Mouse (Mus musculus): ENCODE results near the gene Slc36a1. TPM values are rescaled to one million over a fixed set of nuclear protein-coding genes. Genes with fewer than 3 reads are reported as not detected.

Gene Slc36a1
- polyA plus RNA-seq (2012; rRNA removed): 6.5 and 10.7 TPM in 2 replicates

GRCm38 (mm10) chr11:55204159-55204596 is at the start of gene Slc36a1:
Gene Slc36a1, plus strand, starts transcription at chr11:55204350.

GRCm38 (mm10) chr11:55184733-55185291 is 19.3 kb upstream of the Slc36a1 start, which contains the start of gene Slc36a2:
Gene Slc36a2, minus strand, starts transcription at chr11:55185077.

Other genes with a start within 250 kb of the Slc36a1 start
- 9.0 and 10.9 TPM in 2 replicates for gene Tnip1, start 241.4 kb upstream of the Slc36a1 start, polyA plus RNA-seq (2012; rRNA removed)
- 60.0 and 86.4 TPM in 2 replicates for gene Anxa6, start 170.9 kb upstream of the Slc36a1 start, polyA plus RNA-seq (2012; rRNA removed)
- gene Ccdc69, start 126.2 kb upstream of the Slc36a1 start, polyA plus RNA-seq (2012; rRNA removed): 0.40 and 0.86 TPM in 2 replicates
- 4.8 and 6.2 TPM in 2 replicates for gene Gm2a, start 106.2 kb upstream of the Slc36a1 start, polyA plus RNA-seq (2012; rRNA removed)
- not detected in 2 replicates for gene Slc36a3, start 52.6 kb upstream of the Slc36a1 start, polyA plus RNA-seq (2012; rRNA removed)
- 0.56 and 0.58 TPM in 2 replicates for gene Slc36a2, start 19.3 kb upstream of the Slc36a1 start, polyA plus RNA-seq (2012; rRNA removed)
- gene Fat2, start 132.2 kb downstream of the Slc36a1 start, polyA plus RNA-seq (2012; rRNA removed): 0.02 and 0.10 TPM in 2 replicates
- gene Sparc, start 218.8 kb downstream of the Slc36a1 start, polyA plus RNA-seq (2012; rRNA removed): 399 and 502 TPM in 2 replicates

Measured in central nervous system, embryonic 11.5 days (tissue).